Mouse (Mus musculus) mouse trophoblast stem cell (cell line): ENCODE results near the gene Pdcd1.
"Not testable (repeated sequence)": the region's sequence is repeated elsewhere in the genome, so short reads cannot be mapped to it uniquely, and the experiment has no call there.

Experiments
- in situ Hi-C, 2 experiments: fragments of 300-500 bp; cut with MseI, MboI; formaldehyde crosslinking; loops; 2 replicates in 1 of 2; 3 replicates in 1 of 2; pipeline ENCODE4 v1.15.1; 2025

The Pdcd1 gene

GRCm38 (mm10) chr1:94052373-94052772 lies at the start of gene Pdcd1:
TSS of gene Pdcd1 (minus strand) at chr1:94052553.
- in situ Hi-C loops = no loop called here

GRCm38 (mm10) chr1:94091788-94092187 lies 39.4 kb upstream of the Pdcd1 start:
- in situ Hi-C loops = no loop called here

GRCm38 (mm10) chr1:94086311-94086898 lies 34.1 kb upstream of the Pdcd1 start:
- in situ Hi-C loops = no loop called here

- in situ Hi-C loops = no loop called here
Measured at GRCm38 (mm10) chr1:94085324-94086105, 33.2 kb upstream of the Pdcd1 start.

- in situ Hi-C loops = no loop called here
Measured at GRCm38 (mm10) chr1:94081761-94082160, 29.4 kb upstream of the Pdcd1 start.

DNA sequence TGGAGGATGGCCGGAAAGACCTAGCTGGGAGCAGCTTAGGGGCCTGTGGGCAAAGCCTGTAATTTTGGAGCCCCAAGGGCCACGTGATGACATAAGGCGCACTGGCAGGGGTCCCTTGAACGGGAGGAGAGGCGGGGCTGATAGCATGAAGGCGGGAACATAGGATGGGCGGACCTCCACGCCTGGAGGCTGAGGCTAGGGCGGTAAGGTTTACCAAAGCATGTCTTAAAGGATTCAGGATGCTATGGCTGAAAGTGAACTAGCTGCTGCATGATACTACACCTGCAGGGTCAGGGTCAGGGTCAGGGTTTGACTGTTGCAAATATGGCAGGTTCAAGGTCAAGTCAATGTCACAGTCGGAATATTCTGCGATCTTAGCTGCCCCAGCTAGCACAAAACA lies 28.8 kb upstream of the Pdcd1 start:
- in situ Hi-C loops = no loop called here

DNA sequence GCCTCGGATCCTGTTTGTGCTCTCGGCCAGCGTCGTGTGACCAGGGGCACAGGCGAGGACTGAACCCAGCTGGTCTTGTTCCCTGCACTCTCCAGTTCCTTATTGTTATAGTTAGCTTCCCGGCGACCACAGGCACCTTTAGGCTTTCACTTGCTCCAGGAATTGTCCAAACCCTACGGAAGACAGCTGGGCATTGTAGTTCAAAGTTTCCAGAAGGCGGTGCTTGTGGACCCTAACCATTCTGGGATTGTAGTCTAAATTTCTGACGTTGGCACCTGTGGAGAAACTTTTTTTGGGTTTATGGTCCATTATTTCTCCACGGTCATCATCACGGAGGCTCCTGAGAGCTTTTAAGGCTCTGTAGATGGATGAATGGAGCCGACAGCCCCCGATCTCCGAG lies 28.4 kb upstream of the Pdcd1 start:
- in situ Hi-C loops = no loop called here

DNA sequence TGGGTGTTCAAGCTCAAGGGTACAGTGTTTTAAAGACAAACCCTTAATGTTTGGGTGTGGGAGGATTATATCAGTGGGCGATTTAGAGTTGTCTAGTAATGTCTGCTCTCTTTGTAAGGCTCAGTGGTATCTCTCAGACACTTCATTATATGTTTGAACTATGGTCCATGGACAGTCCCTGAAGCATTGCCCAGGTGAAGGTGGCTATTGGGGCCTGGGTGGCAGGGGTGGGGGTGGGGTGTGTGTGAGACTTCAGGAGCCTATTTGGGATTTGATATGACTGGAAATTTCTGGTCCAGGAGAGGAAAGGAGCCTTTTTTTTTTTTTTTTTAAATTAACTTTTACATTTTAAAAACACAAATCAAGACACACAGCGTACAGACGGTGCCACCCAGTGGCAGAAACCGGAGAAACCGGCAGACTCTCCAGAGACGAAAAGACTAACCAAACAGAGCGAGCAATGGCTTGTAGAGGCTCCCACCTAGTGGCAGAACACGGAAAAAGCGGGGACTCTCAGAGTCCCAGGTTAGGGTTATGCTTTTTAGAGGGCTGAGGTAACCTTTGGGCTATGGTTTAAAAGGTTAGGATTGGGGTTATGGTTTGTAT lies 26.6 kb upstream of the Pdcd1 start:
- in situ Hi-C loops = loop anchor here (10.0 kb wide), 2 partner anchors 74 to 244 kb away; no protein-coding TSS in a partner anchor

DNA sequence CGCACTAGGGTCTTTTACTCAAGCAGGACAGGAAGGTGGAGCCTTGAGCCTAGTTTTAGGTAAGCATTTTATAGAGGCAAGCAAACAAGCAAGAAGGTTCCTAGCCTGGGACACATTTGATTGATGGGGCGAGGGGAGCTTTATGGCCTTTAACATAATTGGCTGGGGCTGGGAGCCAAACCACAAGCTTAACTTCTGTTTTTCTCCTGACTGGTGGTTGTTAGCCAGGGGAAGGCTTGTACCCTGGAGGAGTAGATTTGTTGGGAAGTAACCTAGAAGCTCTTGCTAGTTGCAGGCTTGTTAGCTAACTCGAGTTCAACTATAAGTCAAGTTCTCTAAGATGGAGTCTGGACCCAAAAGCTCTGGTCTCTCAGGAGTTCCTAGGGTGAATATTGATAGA lies 26.0 kb upstream of the Pdcd1 start:
- in situ Hi-C loops = loop anchor here (10.0 kb wide), 2 partner anchors 74 to 244 kb away; no protein-coding TSS in a partner anchor

DNA sequence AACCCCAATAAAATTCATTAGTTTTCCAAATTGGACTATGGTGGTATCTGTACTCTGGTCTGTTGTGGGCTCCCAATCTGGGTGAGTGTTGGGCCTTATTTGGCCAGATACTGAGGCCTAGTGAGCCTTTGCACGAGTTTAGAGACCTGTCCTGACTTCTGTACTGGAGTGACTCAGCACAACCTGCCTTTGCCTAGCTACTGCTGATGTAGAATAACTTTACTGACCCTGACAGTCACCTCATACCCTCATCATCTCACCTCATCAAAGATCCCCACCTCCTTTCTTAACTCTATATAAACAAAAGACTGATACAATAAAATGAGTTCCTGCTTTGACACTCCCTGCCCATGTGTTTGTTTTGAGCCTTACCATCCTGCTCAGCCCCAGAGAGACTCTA lies 24.3 kb upstream of the Pdcd1 start:
- in situ Hi-C loops = loop anchor here (10.0 kb wide), 2 partner anchors 72 to 242 kb away; no protein-coding TSS in a partner anchor

GRCm38 (mm10) chr1:94074756-94075155 lies 22.4 kb upstream of the Pdcd1 start:
- in situ Hi-C loops = loop anchor here (10.0 kb wide), 2 partner anchors 70 to 240 kb away; no protein-coding TSS in a partner anchor

- in situ Hi-C loops = not testable (repeated sequence)
Measured at GRCm38 (mm10) chr1:94058281-94058680, 5.9 kb upstream of the Pdcd1 start.

DNA sequence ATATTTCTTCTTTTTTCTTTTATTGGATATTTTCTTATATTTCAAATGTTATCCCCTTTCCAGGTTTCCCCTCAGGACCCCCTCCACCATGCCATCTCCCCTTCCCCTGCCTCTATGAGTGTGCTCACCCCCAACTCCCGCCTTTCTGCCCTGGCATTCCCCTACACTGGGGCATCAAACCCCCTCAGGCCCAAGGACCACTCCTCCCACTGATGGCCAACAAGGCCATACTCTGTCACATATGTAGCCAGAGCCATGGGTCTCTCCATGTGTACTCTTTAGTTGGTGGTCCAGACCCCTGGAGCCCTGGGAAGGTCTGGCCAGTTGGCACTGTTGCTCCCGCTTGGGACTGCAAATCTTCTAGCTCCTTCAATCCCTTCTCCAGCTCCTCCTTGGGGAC lies 5.0 kb upstream of the Pdcd1 start:
- in situ Hi-C loops = no loop called here

GRCm38 (mm10) chr1:94055966-94056365 lies 3.6 kb upstream of the Pdcd1 start:
- in situ Hi-C loops = no loop called here

DNA sequence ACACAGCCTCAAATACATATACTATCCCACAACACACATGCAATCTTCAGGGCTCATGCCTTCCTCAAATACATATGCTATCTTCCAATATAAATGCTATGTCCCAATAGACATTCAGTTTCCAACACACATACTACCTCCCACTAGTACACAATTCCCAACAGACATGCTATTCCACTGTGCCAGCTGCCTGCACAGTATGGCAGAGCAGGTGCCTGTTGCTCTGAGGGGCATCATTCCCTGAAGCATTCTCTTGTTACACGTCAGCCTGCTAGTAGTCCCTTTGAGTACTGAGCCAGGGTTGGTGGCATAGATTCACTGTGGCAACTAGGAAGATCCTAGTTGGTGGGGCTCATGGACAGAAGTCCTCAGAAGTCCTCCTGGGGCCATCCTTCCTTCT lies 2.1 kb upstream of the Pdcd1 start:
- in situ Hi-C loops = no loop called here

- in situ Hi-C loops = no loop called here
Measured at GRCm38 (mm10) chr1:94053530-94054216, 1.3 kb upstream of the Pdcd1 start.

DNA sequence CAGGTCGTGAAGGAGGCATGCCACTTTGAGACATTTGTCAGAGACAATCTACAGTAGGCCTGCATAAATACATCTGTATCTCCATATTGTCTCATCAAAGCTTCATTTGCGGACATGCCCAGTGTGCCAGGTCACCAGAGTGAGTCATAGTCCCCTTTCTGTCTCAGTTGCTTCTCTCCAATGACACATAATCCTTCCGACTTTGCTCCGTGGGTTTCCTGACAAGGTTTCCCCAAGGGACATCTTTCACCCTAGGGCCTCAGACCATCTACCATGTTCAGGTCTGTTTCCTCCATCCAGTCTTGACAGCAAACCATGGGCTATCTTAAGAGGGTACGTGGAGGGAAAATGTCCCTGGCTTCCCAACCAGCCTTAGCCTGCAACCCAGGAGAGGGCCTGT lies 1.2 kb downstream of the Pdcd1 start:
- in situ Hi-C loops = no loop called here

GRCm38 (mm10) chr1:94046544-94046943 lies 5.8 kb downstream of the Pdcd1 start:
- in situ Hi-C loops = no loop called here

DNA sequence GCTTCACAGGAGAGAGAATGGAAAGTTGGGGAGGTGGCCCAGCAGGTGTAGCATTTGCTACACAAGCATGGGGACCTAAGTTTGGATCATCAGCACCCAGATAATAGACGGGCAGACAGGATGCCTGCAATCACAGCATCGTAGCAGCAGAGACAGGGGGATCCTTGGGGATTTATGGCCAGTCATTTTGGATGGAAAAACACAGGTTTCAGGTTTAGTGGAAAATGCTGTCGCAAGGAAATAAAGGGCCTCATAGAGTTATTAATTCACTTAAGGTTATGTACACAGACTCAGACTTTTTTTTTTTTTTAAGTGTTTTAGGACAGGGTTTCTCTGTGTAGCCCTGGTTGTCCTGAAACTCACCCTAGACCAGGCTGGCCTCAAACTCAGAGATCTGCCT lies 6.8 kb downstream of the Pdcd1 start:
- in situ Hi-C loops = no loop called here

GRCm38 (mm10) chr1:94040391-94040790 lies 12.0 kb downstream of the Pdcd1 start:
- in situ Hi-C loops = no loop called here

- in situ Hi-C loops = no loop called here
Measured at GRCm38 (mm10) chr1:94034984-94035743, 17.2 kb downstream of the Pdcd1 start.
